Mouse (Mus musculus) ZHBTc4 (cell line): ENCODE results near the gene Rgs14.

ENCODE experiments used
- DNase-seq: peaks from one replicate; pipeline ENCODE4 v3.0.0-alpha.2; 2011; ENCODE audit warnings: low read depth, low spot score

Gene Rgs14

DNA sequence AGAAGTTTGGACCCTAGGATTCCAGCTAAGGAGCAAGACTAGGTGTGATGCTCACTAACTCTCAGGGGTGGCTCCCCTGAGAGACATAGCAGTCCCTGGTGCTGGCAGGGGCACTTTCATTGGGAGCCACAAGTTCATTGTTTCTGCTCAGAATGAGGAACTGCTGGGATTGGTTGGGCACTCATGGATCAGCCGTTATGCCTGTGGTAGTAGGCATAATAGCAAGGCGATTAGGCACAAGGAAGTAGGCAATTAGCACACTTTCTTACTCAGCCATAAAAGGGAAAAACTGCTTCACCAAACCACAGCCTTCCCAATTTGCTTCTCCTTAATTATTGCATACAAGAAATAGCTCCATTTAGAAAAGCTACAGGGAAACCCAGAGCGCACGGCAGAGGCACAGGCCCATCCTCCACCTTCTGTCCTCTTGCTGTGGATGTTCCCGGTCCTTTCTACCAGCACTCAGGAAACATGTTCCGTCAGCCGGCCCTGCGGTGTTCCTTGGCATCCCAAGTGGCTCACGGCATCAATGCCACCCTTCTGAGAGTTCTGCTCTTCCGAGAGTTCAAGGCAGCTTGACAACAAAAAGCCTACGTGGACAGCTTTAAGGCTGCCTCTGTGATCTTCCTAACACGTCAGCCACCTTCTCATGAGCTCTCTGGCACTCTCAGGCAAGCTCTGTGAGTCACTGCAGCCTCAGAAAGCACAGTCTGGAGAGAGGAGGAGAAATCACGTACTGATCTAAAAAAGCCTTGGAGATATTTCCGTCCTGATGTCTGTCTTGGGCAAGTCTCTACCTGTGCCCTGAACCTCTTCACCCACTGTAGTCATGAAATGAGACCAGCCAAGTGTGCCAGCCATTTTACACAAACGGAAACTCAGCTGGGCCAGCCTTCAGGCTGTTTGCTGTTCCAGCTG lies 34.7 kb downstream of the Rgs14 start:
- no peak for DNase-seq

DNA sequence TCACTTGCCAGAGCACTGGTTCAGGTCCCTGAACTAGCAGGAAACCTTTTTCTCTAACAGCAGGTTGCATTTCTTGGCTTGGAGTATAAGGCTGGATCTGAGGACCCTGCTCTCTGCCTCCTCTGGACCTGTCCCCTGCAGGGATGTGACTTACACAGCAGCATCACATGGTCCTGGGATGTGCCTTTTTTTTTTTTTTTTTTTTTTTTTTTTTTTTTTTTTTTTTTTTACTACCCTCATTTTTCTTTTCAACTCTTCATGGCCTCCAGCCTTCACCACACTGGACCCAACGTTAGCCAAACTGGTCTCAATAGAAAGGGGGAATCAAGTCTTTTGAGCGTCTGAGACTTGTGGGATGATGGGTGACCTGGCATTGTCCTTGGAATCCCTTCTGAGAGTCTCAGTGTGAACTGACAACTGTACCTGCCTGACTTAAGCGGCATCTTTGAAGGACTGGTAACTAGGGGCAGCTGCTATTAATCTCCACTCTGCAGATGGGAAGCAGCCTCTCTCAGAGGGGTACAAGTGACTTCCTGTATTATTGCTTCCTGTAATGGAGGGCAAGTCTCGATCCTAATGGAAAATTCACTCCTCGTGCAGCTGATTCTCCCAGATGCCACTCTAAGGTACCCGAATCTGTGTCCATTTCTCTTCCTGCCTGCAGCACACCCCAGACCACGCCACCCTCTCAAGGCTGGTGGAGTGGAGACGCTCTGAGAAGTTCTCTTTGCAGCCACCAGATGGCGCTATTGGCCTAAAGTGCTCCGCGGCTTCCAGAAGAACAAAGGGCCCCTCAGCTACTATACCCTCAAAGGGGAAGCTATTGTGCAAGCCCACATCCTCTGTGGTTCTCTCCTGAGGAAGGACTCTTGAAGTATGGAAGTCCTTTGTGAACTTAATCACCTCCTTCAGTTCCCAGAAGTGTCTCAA lies 35.6 kb downstream of the Rgs14 start:
- peak; percentile 85 for DNase-seq

DNA sequence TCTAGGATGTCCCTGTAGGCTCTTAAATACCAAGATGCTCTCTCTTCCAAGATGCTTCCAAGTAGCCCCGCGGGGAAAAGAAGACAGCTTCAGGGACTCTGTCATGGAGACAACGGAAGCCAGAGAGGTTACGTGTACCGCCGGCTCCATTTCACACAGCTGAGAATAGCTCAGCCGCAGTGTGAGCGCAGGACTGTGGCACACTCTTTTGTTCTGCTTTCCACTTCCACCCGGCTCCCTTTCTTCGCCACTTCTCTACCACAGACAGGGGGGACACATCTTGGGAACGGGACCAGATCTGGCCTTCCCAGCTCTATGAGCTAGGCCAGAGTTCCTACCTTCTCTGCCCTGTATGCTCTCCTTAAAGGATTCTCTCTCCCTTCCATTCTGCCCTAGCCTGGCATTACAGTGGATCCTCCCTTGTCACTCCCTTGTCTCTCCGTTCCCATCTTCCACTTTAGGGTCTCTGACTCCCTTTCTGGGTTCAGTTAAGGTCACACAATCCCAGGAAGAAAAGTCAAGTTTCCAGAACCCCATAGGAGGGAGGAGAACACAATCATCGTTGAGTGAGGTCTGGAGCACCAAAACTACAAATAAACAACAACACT lies 36.4 kb downstream of the Rgs14 start:
- no peak for DNase-seq

DNA sequence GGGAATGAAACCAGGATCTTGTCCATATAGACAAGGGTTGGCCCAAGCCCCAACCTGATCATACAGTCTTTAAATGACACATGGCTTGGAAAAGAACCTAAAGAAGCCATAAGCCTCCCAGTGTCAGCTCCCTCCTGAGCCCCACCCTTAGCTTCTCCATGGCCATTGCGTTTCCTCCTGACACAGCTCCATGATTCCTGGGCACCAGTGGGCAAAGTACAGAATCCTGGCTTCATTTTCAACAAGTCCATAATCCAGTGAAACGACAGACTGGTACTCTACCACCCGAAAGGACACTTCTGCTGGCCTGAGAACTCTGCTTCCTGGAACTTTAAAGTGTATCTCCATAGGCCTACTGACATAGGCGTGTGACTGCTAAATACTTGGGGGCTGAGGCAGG lies 37.8 kb downstream of the Rgs14 start:
- no peak for DNase-seq

DNA sequence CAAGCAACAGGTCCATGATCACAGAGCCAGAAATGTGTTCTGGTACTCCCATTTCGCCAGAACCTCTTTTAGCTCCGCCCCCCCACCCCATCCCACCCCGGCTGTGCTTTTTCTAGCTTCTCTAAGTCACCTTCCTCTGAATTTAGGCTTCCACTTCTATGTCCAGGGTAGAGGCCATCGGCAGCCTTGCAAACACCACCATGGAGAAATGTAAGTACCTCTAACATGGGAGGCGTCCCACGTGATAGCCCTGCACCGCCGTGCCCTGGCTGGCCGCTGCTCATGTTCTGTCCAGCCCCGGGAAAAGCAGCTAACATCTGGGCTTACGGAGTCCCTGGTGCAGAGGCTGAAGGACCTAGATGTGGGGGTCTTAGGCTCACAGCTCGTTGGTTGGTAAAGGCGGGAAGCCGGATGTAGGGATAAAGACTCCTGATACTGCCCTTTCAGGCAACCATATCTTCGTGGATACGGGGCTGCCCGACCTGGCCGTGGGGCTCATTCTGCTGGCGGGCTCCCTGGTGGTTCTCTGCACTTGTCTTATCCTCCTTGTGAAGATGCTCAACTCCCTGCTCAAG lies 39.1 kb downstream of the Rgs14 start:
- no peak for DNase-seq

DNA sequence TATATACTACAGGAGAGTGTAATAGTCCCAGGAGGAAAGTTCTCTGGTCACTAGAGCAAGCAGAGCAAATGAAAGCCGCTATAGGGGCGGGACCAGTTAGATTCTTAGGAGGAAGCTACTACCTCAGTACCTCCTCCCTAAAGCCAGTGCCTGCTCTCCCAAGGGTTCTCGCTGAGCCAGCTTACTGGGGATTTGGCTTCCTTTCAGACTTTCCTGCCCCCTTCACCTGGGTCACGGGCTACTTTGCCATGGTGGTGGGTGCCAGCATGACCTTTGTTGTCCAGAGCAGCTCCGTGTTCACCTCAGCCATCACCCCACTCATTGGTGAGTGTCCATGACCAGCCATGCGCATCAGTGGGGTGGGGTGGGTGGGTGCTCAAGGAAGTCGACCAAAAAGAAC lies 42.3 kb downstream of the Rgs14 start:
- DNase-seq, result no peak

GRCm38 (mm10) chr13:55412643-55413307 lies 43.2 kb downstream of the Rgs14 start:
- DNase-seq, result no peak

DNA sequence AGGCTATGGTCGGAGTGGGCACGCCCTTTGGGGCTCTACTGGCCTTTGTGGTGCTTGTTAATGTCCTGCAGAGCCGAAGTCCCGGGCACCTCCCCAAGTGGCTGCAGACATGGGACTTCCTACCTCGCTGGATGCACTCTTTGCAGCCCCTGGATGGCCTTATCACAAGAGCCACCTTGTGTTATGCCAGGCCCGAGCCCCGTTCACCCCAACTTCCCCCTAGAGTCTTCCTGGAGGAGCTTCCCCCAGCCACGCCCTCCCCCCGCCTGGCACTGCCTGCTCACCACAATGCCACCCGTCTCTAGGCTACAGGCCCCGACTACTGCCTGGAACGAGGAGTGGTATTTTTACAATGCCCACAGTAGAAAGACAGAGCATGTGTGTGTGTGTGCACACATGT lies 43.8 kb downstream of the Rgs14 start:
- no peak for DNase-seq

DNA sequence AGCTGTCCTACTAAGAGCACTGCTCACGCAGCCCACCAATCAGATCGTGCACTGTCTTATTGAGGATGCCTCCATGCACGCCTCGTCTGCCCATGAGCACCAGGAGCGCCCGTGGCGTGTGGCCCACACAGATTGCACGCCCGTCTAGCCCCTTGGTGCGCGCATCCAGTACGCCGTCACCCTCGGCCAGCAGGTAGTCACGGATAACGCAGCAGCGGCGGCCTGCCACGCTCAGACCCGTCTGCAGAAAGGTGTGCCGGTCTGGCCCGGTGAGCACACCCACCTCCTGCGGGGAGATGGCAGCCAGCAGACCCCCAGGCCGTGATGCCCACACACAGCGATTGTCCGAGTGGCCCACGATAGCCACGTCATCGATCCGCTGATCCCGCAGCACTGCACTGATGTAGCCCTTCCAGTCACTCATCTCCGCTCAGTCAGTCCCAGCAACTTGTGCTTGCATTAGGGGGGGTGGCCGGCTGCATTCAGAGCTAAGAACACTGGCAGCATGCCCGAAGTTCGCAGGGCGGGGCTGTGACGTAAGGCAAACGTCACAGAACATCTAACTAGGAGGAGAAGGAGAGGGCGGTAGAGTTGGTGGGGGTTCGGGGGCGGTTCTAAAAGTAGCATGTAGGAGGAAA lies 45.3 kb downstream of the Rgs14 start, which contains the start of gene Pfn3:
Gene Pfn3, minus strand, starts transcription at position 490 of the 638 bp plus-strand sequence.
- DNase-seq, result peak; percentile 63

- peak; percentile 85 for DNase-seq
Measured at GRCm38 (mm10) chr13:55418004-55418403, 48.5 kb downstream of the Rgs14 start.

DNA sequence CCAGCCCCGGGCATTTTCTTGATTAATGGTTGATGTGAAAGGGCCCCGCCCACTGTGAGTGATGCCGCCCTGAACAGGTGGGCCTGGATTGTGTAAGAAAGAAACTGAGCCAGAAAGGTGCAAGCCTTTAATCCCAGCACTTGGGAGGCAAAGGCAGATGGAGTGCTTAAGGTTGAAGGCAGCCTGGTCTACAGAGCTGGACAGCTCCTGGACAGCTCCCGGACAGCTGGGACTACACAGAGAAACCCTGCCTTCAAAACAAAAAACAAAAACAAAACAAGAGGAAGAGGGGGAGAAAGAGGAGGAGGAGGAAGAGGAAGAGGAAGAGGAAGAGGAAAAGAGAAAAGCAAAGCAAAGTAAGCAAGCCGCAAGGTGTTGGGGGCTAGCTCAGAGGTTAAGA lies 49.6 kb downstream of the Rgs14 start:
- no peak for DNase-seq

DNA sequence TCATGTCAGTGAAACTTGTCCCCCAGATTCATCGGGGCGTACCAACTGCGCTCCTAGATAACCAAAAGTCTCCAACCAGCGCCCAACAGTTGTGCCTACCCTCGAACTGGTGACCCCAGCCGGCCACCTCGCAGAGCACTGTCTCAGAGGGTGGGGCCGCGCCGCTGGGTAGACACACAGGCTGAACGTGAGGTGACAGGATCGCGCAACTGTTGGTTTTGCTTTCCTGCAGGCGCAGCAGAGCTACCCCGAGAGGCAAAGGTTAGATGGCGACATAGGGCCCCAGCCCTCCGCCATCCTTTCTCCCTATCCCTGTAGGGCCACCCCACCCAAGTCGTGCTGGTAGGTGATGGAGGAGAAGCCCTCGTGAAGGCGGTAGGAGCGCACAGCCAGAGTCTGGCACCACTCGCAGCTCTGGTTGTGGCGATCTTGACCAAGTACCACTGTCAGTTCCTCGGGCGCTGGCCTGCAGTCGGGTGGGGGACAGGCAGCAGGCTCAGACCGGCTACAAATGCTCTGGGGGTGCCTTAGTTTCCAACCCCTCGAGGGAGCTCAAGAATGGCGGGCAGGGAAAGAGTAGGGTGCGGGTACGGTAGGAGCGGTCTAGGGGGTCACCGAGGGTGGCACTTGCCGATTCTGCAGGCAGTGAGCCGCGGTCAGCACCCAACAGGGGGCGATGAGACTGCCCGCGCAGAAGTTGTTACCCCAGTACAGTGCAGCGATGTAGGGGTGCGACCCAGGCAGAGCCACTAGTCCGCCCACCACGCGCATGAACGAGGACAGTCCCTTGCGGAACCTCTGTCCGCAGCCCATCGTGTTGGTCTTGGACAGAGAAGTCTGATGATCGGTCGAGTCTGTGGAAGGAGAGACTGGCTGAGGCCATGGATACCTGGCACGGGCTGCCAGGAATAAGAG lies 50.7 kb downstream of the Rgs14 start:
- peak; percentile 29 for DNase-seq

GRCm38 (mm10) chr13:55420933-55421800 lies 51.6 kb downstream of the Rgs14 start:
- peak; percentile 27 for DNase-seq

DNA sequence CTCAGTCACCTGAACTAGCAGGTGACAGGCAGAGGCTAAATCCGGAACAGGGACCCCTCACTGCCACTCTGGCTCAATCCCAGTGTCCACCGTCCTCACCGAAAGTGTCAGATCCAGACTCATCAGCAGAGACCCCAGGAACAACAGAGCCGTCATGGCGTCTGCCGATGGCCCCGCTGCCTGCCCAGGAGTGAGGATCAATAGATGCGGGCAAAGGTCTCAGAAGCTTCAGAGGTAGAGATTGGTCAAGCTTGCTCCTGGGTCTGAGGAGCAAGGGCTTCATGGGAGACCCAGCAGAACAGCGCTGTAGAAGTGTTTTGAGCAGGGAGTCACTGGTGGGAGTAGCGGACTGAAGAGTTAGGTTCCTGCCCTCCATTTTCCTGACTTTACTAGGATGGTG lies 57.1 kb downstream of the Rgs14 start, which contains the start of gene F12:
Gene F12, minus strand, starts transcription at position 181 of the 400 bp plus-strand sequence.
- DNase-seq, result no peak

- DNase-seq, result no peak
Measured at GRCm38 (mm10) chr13:55429226-55429888, 59.8 kb downstream of the Rgs14 start.

GRCm38 (mm10) chr13:55430566-55430965 lies 61.0 kb downstream of the Rgs14 start:
- no peak for DNase-seq

DNA sequence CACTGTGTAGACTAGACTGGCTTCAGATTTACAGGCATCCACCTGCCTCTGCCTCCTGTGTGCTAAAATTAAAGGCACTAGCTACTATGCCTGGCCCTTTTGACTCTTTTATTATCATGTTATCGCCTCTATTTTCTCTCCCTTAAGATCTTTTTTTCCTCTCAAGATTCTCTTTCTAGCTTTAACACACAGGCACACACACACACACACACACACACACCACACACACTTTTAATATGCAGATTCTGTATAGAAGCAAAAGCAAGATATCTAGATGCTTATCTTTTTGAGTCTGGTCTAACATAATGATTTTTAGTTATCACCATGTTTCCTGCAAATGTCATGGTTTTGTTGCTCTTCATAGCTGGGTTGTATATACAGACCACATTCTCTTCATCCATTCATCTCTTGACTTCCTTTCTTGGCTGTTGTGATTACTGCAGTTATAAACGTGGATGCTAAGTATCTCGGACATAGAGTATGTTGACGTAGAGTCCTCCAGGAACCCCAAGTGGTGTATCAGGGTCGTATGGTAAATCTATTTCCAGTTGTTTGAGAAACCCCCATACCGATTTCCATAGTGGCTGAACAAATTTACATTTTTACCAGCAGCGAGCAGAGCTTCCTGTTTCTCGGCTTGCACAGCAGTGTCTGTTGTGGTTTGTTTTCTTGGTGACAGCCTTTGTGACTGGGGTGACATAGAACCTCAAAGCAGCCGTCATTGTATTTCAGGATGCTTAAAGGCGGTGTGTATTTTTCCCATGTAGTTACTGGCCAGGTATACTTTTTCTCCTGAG lies 62.6 kb downstream of the Rgs14 start:
- no peak for DNase-seq
